Mouse (Mus musculus): ENCODE results near the gene Islr.

- TF ChIP-seq CTCF (IDR thresholded peaks at IDR 0.05; ENCODE audit: extremely low read depth, insufficient read depth, low read length) (no peak), POLR2A (IDR thresholded peaks at IDR 0.05; ENCODE audit: extremely low read depth, insufficient read depth, low read length) (no peak)
Observed at GRCm38 (mm10) chr9:58224356-58224755, 20.2 kb upstream of the Islr start.

Data from cortical plate, adult 2 months (tissue).